Mouse (Mus musculus) lung, postnatal 0 days (tissue): Measurements from ENCODE around the gene Sftpd. TPM values are rescaled to one million over a fixed set of nuclear protein-coding genes. Genes with fewer than 3 reads are reported as not detected.

Source experiments
- ATAC-seq: fragments of 200-750 bp; cut with Nextera tagmentation; 2 replicates; pipeline ENCODE4 v1.8.0; 2017; ENCODE audit warnings: moderate library complexity
- DNase-seq: peaks from one replicate; pipeline ENCODE4 v3.0.0-alpha.2; 2016; ENCODE audit warnings: low spot score
- H3K27ac ChIP-seq: fragments of 300-500 bp; sonication (generic); 2 replicates; pipeline ENCODE4 v1.5.1; 2014; ENCODE audit warnings: antibody characterized with exemption, mild to moderate bottlenecking, low read length, mixed read lengths
- H3K27me3 ChIP-seq: fragments of 300-500 bp; sonication (generic); replicated peaks from 2 replicates; pipeline ENCODE4 v1.6.1; 2014; ENCODE audit warnings: low read length, mixed read lengths; ENCODE audit not compliant: insufficient read depth
- H3K36me3 ChIP-seq: fragments of 300-500 bp; sonication (generic); 2 replicates; pipeline ENCODE4 v1.6.1; 2014; ENCODE audit warnings: low read length, mixed read lengths; ENCODE audit not compliant: insufficient read depth
- H3K4me1 ChIP-seq: fragments of 300-500 bp; sonication (generic); 2 replicates; pipeline ENCODE4 v1.6.1; 2014; ENCODE audit warnings: antibody characterized with exemption, low read depth, low read length, mixed read lengths; ENCODE audit not compliant: insufficient read depth
- H3K4me2 ChIP-seq: fragments of 300-500 bp; sonication (generic); replicated peaks from 2 replicates; pipeline ENCODE4 v1.6.1; 2014; ENCODE audit warnings: low read depth, mild to moderate bottlenecking, low read length, moderate library complexity, mixed read lengths
- H3K4me3 ChIP-seq: fragments of 300-500 bp; sonication (generic); 2 replicates; pipeline ENCODE4 v1.5.1; 2014; ENCODE audit warnings: low read depth, low read length
- H3K9ac ChIP-seq: fragments of 300-500 bp; sonication (generic); replicated peaks from 2 replicates; pipeline ENCODE4 v1.6.1; 2014; ENCODE audit warnings: low read depth, mild to moderate bottlenecking
- H3K9me3 ChIP-seq: fragments of 300-500 bp; sonication (generic); 2 replicates; pipeline ENCODE4 v1.6.1; 2016; ENCODE audit warnings: low read length, mixed read lengths
- CTCF ChIP-seq: IDR thresholded peaks from 2 replicates; pipeline ENCODE4 v1.5.1; 2016; ENCODE audit warnings: antibody characterized with exemption, mild to moderate bottlenecking
- EP300 ChIP-seq: IDR thresholded peaks from 2 replicates; pipeline ENCODE4 v1.6.1; 2016; ENCODE audit warnings: antibody characterized with exemption, mild to moderate bottlenecking, control low read depth
- WGBS: fragments of 180-500 bp; shearing (Covaris S2); extraction: QIAGEN DNeasy Blood & Tissue Kit; methylation state at CpG from one replicate; pipeline ENCODE4 v1.1.7; 2014; 5-methylcytosine and 5-hydroxymethylcytosine counted together
- polyA plus RNA-seq: library from polyadenylated mRNA; unstranded; fragments of >200 nt; fragmentation: Nextera tagmentation; extraction: Ambion mirVana; gene quantifications from 2 replicates; pipeline ENCODE4 v1.2.1, GENCODE M21; 2015

Gene Sftpd
- polyA plus RNA-seq, 1 experiment from 2014 or later, result 1,674 TPM

GRCm38 (mm10) chr14:41146922-41147321 lies 38.0 kb downstream of the Sftpd start:
- Histone ChIP-seq H3K4me2 (no peak overlapping the region), H3K9me3 (no peaks in the 10 kb centered on the region), H3K27ac (peak overlapping the region; percentile 69), H3K4me3 (no peak overlapping the region), H3K36me3 (no peaks in the 10 kb centered on the region), H3K4me1 (no peaks in the 10 kb centered on the region; the same call in 1 of the 2 replicates), H3K9ac (no peak overlapping the region), H3K27me3 (no peaks in the 10 kb centered on the region)
- WGBS, result 28% methylated on average over 3 of the region's 3 CpGs
- peak; percentile 71 for ATAC-seq
- peak; percentile 32 for DNase-seq
- TF ChIP-seq EP300, result peak; percentile 77
- no peak for TF ChIP-seq CTCF

DNA sequence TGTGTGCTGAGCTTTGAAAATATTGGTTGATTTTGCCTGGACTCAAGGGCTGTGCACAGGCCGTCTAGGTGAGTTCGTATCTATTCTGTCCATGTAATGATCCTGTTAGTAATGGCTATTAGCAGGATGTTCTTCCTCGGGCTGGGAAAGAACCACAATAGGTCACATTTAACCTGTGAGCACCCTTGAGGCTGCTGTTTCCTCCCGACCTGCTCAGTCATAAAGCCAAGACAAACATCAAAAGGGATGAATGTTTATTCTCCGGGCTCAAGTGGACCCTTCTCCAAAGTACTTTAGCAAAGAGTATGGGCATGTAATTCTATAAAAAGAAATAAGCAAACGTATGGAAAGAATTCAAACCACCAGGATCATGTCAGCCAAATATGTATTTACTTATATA lies 38.9 kb downstream of the Sftpd start:
- Histone ChIP-seq H3K9ac (no peak overlapping the region), H3K4me2 (no peak overlapping the region), H3K4me1 (no peaks in the 10 kb centered on the region; the same call in 1 of the 2 replicates), H3K4me3 (no peak overlapping the region), H3K27me3 (no peaks in the 10 kb centered on the region), H3K36me3 (no peaks in the 10 kb centered on the region), H3K9me3 (no peaks in the 10 kb centered on the region), H3K27ac (no peak overlapping the region)
- WGBS, result 31% methylated on average over 6 of the region's 6 CpGs
- peak; percentile 85 for ATAC-seq
- peak; percentile 83 for DNase-seq
- TF ChIP-seq EP300 (peak; percentile 87), CTCF (no peak)

DNA sequence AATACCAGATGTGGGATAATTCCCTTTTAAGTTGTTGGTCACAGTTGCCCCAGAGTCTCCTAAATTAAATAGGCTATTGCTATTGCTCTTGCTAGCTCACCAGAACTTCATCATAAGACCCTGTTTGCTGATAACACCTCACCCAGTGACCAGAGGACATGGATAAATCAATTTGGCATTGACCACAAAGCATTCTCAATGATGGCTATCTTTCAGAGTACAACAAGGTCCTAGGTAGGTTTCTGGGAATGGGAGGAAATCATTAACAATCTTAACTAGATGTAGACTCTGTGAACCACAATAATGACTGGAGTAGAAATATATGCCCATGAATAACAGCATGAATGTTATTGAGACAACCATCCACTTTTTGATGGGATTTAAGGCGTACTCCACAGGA lies 44.3 kb downstream of the Sftpd start:
- no peak overlapping the region for H3K4me2 ChIP-seq
- WGBS, result 90% methylated on average over 1 of the region's 1 CpGs
- no peak overlapping the region for H3K27ac ChIP-seq
- DNase-seq, result no peak
- no peak for ATAC-seq
- H3K27me3 ChIP-seq, result no peaks in the 10 kb centered on the region
- H3K9ac ChIP-seq, result no peak overlapping the region
- H3K36me3 ChIP-seq, result no peaks in the 10 kb centered on the region
- H3K4me3 ChIP-seq, result no peak overlapping the region
- no peaks in the 10 kb centered on the region for H3K9me3 ChIP-seq
- H3K4me1 ChIP-seq, result no peaks in the 10 kb centered on the region
- TF ChIP-seq EP300 (no peak), CTCF (no peak)

DNA sequence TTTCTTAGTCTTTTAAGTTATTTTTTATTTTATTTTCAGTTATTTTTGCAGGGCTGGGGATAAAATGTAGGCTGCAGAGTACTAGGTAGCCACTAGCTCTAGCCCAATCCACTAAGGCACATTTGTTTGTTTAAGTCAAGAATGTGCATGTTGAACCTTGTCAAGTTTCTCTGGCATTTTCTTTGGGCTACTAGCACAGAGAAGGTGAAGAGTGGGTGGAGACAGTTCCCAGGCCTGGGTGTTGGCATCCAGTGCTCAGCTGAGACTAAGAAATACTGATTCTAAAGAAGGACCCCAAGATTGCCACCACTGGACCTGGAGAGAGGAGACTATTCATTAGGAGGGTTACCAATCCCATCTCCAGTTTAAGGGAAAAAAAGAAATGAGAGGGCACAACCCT lies 47.9 kb downstream of the Sftpd start:
- Histone ChIP-seq H3K4me3 (no peak overlapping the region), H3K4me2 (no peak overlapping the region), H3K4me1 (no peaks in the 10 kb centered on the region), H3K9ac (no peak overlapping the region), H3K36me3 (no peaks in the 10 kb centered on the region), H3K27me3 (no peaks in the 10 kb centered on the region), H3K27ac (no peak overlapping the region), H3K9me3 (no peaks in the 10 kb centered on the region)
- TF ChIP-seq EP300, result 0 out of 2 replicates have a peak, but pooled peaks have one; percentile 22
- TF ChIP-seq CTCF, result no peak
- ATAC-seq (peak; percentile 36), DNase-seq (peak; percentile 59)

DNA sequence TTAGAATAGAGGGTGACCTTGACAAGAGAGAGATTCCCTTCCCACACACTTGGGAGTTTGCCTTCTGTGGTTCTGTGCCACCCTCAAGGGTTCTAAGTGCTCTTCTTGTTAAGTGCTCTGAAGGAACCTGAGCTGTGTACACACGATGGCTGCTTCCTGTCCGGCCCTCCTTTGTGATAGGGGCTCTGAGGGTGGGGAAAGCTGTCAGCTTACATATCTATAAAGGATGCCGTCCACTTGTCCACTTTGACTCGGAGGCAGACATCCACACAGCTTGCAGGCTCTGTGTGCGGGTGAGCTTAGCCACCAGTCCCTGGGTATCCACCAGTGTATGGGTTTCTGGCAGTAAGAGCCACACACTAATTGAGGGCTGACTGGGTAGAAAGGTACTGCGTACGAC lies 53.4 kb downstream of the Sftpd start, which contains the start of gene Sftpa1:
Gene Sftpa1, plus strand, starts transcription at position 243 of the 400 bp plus-strand sequence.
- Histone ChIP-seq H3K4me2 (peak within 1 kb of the TSS; percentile 41), H3K27ac (peak within 1 kb of the TSS; percentile 51), H3K9me3 (no peaks in the 10 kb centered on the region), H3K4me1 (peaks cover 3% of the 10 kb centered on the region; the same call in 1 of the 2 replicates), H3K36me3 (no peaks in the 10 kb centered on the region), H3K4me3 (no peak within 1 kb of the TSS; the same call in 1 of the 2 replicates), H3K9ac (no peak within 1 kb of the TSS), H3K27me3 (no peaks in the 10 kb centered on the region)
- 41% methylated on average over 7 of the region's 7 CpGs for WGBS
- ATAC-seq (peak; percentile 84), DNase-seq (peak; percentile 65)
- TF ChIP-seq EP300 (no peak), CTCF (no peak)

- DNase-seq, result peak; percentile 57
- 12% methylated on average over 4 of the region's 4 CpGs for WGBS
- TF ChIP-seq EP300, result no peak
- peak; percentile 76 for TF ChIP-seq CTCF
These were observed 57.0 kb downstream of the Sftpd start for GRCm38 (mm10) chr14:41127997-41128396.

GRCm38 (mm10) chr14:41124683-41125082 lies 60.3 kb downstream of the Sftpd start:
- no peak overlapping the region for H3K27ac ChIP-seq
- no peak overlapping the region for H3K4me2 ChIP-seq
- H3K27me3 ChIP-seq, result no peaks in the 10 kb centered on the region
- no peak for TF ChIP-seq EP300
- no peak for TF ChIP-seq CTCF
- DNase-seq (no peak), ATAC-seq (no peak)
- WGBS, result 81% methylated on average over 5 of the region's 5 CpGs
- H3K36me3 ChIP-seq, result no peaks in the 10 kb centered on the region
- no peak overlapping the region for H3K9ac ChIP-seq
- no peaks in the 10 kb centered on the region for H3K9me3 ChIP-seq
- no peak overlapping the region for H3K4me3 ChIP-seq
- no peaks in the 10 kb centered on the region for H3K4me1 ChIP-seq

More at GRCm38 (mm10) chr14:41127997-41128396, 57.0 kb downstream of the Sftpd start:
- Histone ChIP-seq H3K4me1 (peaks cover 3% of the 10 kb centered on the region; the same call in 1 of the 2 replicates), H3K4me2 (no peak overlapping the region), H3K27me3 (no peaks in the 10 kb centered on the region), H3K27ac (no peak overlapping the region), H3K9me3 (no peaks in the 10 kb centered on the region), H3K9ac (no peak overlapping the region), H3K4me3 (no peak overlapping the region), H3K36me3 (no peaks in the 10 kb centered on the region)
- no peak for ATAC-seq

Other genes with a start within 250 kb of the Sftpd start
- 77.3 and 84.9 TPM in 2 replicates for gene Tspan14, start 218.3 kb downstream of the Sftpd start, polyA plus RNA-seq
- gene Fam213a, start 171.4 kb downstream of the Sftpd start, polyA plus RNA-seq, result 40.6 and 50.1 TPM in 2 replicates
- 1.7 and 3.1 TPM in 2 replicates for gene Dydc2, start 115.9 kb downstream of the Sftpd start, polyA plus RNA-seq
- 0.30 and 0.40 TPM in 2 replicates for gene Dydc1, start 112.2 kb downstream of the Sftpd start, polyA plus RNA-seq
- gene Mat1a, start 80.1 kb downstream of the Sftpd start, polyA plus RNA-seq, result 2.5 and 3.1 TPM in 2 replicates
- 4,795 and 4,929 TPM in 2 replicates for gene Sftpa1, start 53.4 kb downstream of the Sftpd start, polyA plus RNA-seq
- gene Mbl1, start 33.7 kb downstream of the Sftpd start, polyA plus RNA-seq, result 0.76 and 1.3 TPM in 2 replicates
- 0.07 and 0.11 TPM in 2 replicates for gene Gm2832, start 93.7 kb upstream of the Sftpd start, polyA plus RNA-seq
- gene Gm5798, start 163.5 kb upstream of the Sftpd start, polyA plus RNA-seq, result not detected in 2 replicates
- gene Gm7945, start 201.2 kb upstream of the Sftpd start, polyA plus RNA-seq, result not detected in 2 replicates
- not detected in 2 replicates for gene Gm6482, start 223.1 kb upstream of the Sftpd start, polyA plus RNA-seq